Mouse (Mus musculus) myocyte (in vitro differentiated cells): Measurements from ENCODE around the gene Gmfg.

ENCODE experiments used
- E2F4 ChIP-seq: IDR thresholded peaks from one replicate; pipeline ENCODE4 v1.6.1; 2011; ENCODE audit warnings: mild to moderate bottlenecking, control low read depth, moderate library complexity; ENCODE audit not compliant: insufficient read depth
- MAX ChIP-seq: IDR thresholded peaks from one replicate; pipeline ENCODE4 v1.6.1; 2011; ENCODE audit warnings: low read depth, mild to moderate bottlenecking, control low read depth
- MYOD1 ChIP-seq, 3 experiments: IDR thresholded peaks; one replicate each; pipeline ENCODE4 v1.6.1; 2011; ENCODE audit warnings: control low read depth in 2 of 3, low read depth in 2 of 3, mild to moderate bottlenecking in 2 of 3, moderate library complexity in 1 of 3; ENCODE audit not compliant: insufficient read length in 2 of 3, control insufficient read depth in 1 of 3
- MYOG ChIP-seq, 3 experiments: IDR thresholded peaks; one replicate each; pipeline ENCODE4 v1.6.1; 2011; ENCODE audit warnings: control low read depth in 2 of 3, low read depth in 2 of 3, mild to moderate bottlenecking in 2 of 3; ENCODE audit not compliant: insufficient read length in 2 of 3, control insufficient read depth in 1 of 3, insufficient read depth in 1 of 3
- POLR2A ChIP-seq: IDR thresholded peaks from one replicate; pipeline ENCODE4 v1.6.1; 2011; ENCODE audit warnings: low read depth, mild to moderate bottlenecking, control low read depth, moderate library complexity; ENCODE audit not compliant: insufficient read length
- POLR2AphosphoS2 ChIP-seq: IDR thresholded peaks from one replicate; pipeline ENCODE4 v1.6.1; 2011; ENCODE audit warnings: low read depth, control low read depth; ENCODE audit not compliant: insufficient read length
- SRF ChIP-seq: IDR thresholded peaks from one replicate; pipeline ENCODE4 v1.6.1; 2011; ENCODE audit warnings: low read depth; ENCODE audit not compliant: control insufficient read depth, insufficient read length
- TCF12 ChIP-seq: IDR thresholded peaks from one replicate; pipeline ENCODE4 v1.6.1; 2011; ENCODE audit warnings: mild to moderate bottlenecking, control low read depth; ENCODE audit not compliant: poor library complexity, insufficient read depth, severe bottlenecking
- USF1 ChIP-seq: IDR thresholded peaks from one replicate; pipeline ENCODE4 v1.6.1; 2011; ENCODE audit warnings: low read depth, mild to moderate bottlenecking, control low read depth, moderate library complexity

DNA sequence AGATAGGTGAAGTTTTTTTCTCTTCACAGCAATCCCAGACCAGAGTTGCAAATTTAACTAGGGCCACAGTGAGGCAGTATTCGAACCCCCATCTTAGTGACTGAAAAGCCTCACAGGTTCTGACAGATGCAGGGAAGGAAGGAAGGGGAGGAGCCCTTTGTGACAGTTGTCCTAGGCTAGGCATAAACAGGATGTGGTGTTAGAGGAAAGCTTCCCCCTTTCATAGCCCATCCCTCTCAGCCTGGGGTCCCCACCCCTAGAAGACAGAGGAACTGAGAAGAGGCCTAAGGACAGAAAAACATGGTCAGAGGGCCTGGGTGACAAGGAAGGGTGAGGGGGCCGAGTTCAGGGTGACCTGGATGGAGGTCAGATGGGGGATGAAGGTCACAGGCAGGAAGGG is 3.5 kb downstream of the Gmfg start:
- TF ChIP-seq POLR2A = no peak
- TF ChIP-seq USF1 = no peak
- no peak for TF ChIP-seq MAX
- TF ChIP-seq POLR2AphosphoS2 = no peak
- TF ChIP-seq E2F4 = no peak
- no peak for TF ChIP-seq SRF
- TF ChIP-seq MYOG (IDR thresholded peaks at IDR 0.05; ENCODE audit: control insufficient read depth in 1 of 3, insufficient read depth in 1 of 3, insufficient read length in 2 of 3, low read depth in 2 of 3) = no peak
- no peak for TF ChIP-seq MYOD1 (IDR thresholded peaks at IDR 0.05; ENCODE audit: control insufficient read depth in 1 of 3, insufficient read length in 2 of 3, low read depth in 2 of 3)
- TF ChIP-seq TCF12 = no peak
